Mouse (Mus musculus) forebrain, embryonic 15.5 days (tissue): ENCODE data around the gene Vrk1. TPM values are rescaled to one million over a fixed set of nuclear protein-coding genes. Genes with fewer than 3 reads are reported as not detected.
A peak's percentile ranks its signal among the peaks of the same experiment; 100 is the strongest.

Experiments used
- ATAC-seq: fragments of 200-750 bp; cut with Nextera tagmentation; replicated peaks from 2 replicates; pipeline ENCODE4 v1.8.0; 2017; ENCODE audit warnings: mild to moderate bottlenecking, moderate TSS enrichment, moderate library complexity
- H3K27ac ChIP-seq: fragments of 300-500 bp; sonication (generic); replicated peaks from 2 replicates; pipeline ENCODE4 v1.5.1; 2015; ENCODE audit warnings: mild to moderate bottlenecking, inconsistent platforms
- H3K27me3 ChIP-seq: fragments of 300-500 bp; sonication (generic); 2 replicates; pipeline ENCODE4 v1.6.1; 2015; ENCODE audit warnings: inconsistent platforms
- H3K36me3 ChIP-seq: fragments of 300-500 bp; sonication (generic); 2 replicates; pipeline ENCODE4 v1.6.1; 2015; ENCODE audit warnings: mild to moderate bottlenecking, inconsistent platforms
- H3K4me1 ChIP-seq: fragments of 300-500 bp; sonication (generic); 2 replicates; pipeline ENCODE4 v1.6.1; 2015; ENCODE audit warnings: inconsistent platforms
- H3K4me2 ChIP-seq: fragments of 300-500 bp; sonication (generic); replicated peaks from 2 replicates; pipeline ENCODE4 v1.6.1; 2015; ENCODE audit warnings: mild to moderate bottlenecking, inconsistent platforms
- H3K4me3 ChIP-seq: fragments of 300-500 bp; sonication (generic); 2 replicates; pipeline ENCODE4 v1.5.1; 2015; ENCODE audit warnings: mild to moderate bottlenecking, inconsistent platforms
- H3K9ac ChIP-seq: fragments of 300-500 bp; sonication (generic); replicated peaks from 2 replicates; pipeline ENCODE4 v1.6.1; 2015; ENCODE audit warnings: mild to moderate bottlenecking, inconsistent platforms
- H3K9me3 ChIP-seq: fragments of 300-500 bp; sonication (generic); 2 replicates; pipeline ENCODE4 v1.6.1; 2016; ENCODE audit warnings: inconsistent platforms
- WGBS: fragments of 180-500 bp; shearing (Covaris S2); methylation state at CpG from one replicate; pipeline ENCODE4 v1.1.7; 2015; ENCODE audit warnings: mixed read lengths; 5-methylcytosine and 5-hydroxymethylcytosine counted together
- polyA plus RNA-seq: library from polyadenylated mRNA; unstranded; fragments of >200 nt; fragmentation: Nextera tagmentation; extraction: Ambion mirVana; gene quantifications from 2 replicates; pipeline ENCODE4 v1.2.1, GENCODE M21; 2015

Gene Vrk1
- polyA plus RNA-seq, 1 experiment from 2014 or later = 73.6 TPM

- H3K9ac ChIP-seq = no peak overlapping the region
- ATAC-seq = peak; percentile 59; the same call in 1 of the 2 replicates
- peaks cover 18% of the 10 kb centered on the region for H3K4me1 ChIP-seq
- no peak overlapping the region for H3K4me2 ChIP-seq
- WGBS = 2% methylated on average over 5 of the region's 5 CpGs
- no peaks in the 10 kb centered on the region for H3K27me3 ChIP-seq
- H3K36me3 ChIP-seq = no peaks in the 10 kb centered on the region
- H3K27ac ChIP-seq = no peak overlapping the region; the same call in 1 of the 2 replicates
- no peaks in the 10 kb centered on the region for H3K9me3 ChIP-seq
- no peak overlapping the region for H3K4me3 ChIP-seq
Measured at GRCm38 (mm10) chr12:105974107-105974506, 35.9 kb upstream of the Vrk1 start.

- peaks cover 3% of the 10 kb centered on the region; the same call in 1 of the 2 replicates for H3K9me3 ChIP-seq
- no peak for ATAC-seq
- H3K27me3 ChIP-seq = no peaks in the 10 kb centered on the region
- H3K36me3 ChIP-seq = no peaks in the 10 kb centered on the region
- no peak overlapping the region for H3K27ac ChIP-seq
- H3K4me1 ChIP-seq = no peaks in the 10 kb centered on the region
- 31% methylated on average over 13 of the region's 16 CpGs for WGBS
- no peak overlapping the region for H3K4me2 ChIP-seq
- H3K9ac ChIP-seq = no peak overlapping the region
- no peak overlapping the region for H3K4me3 ChIP-seq
Measured at GRCm38 (mm10) chr12:105981121-105981973, 28.7 kb upstream of the Vrk1 start.

- Histone ChIP-seq H3K27me3 (no peaks in the 10 kb centered on the region), H3K27ac (no peak overlapping the region), H3K9me3 (peaks cover 3% of the 10 kb centered on the region; the same call in 1 of the 2 replicates), H3K9ac (no peak overlapping the region), H3K4me1 (0 out of 2 replicates have a peak, but pooled peaks cover under 1% of the 10 kb centered on the region), H3K4me3 (no peak overlapping the region), H3K4me2 (no peak overlapping the region), H3K36me3 (no peaks in the 10 kb centered on the region)
- 80% methylated on average over 7 of the region's 7 CpGs for WGBS
- ATAC-seq = no peak
Measured at GRCm38 (mm10) chr12:105981974-105982305, 28.1 kb upstream of the Vrk1 start.

GRCm38 (mm10) chr12:105982598-105982997 is 27.4 kb upstream of the Vrk1 start:
- Histone ChIP-seq H3K4me2 (no peak overlapping the region), H3K27ac (no peak overlapping the region), H3K4me1 (peaks cover 7% of the 10 kb centered on the region), H3K36me3 (no peaks in the 10 kb centered on the region), H3K9ac (no peak overlapping the region), H3K4me3 (no peak overlapping the region), H3K27me3 (no peaks in the 10 kb centered on the region), H3K9me3 (peaks cover 3% of the 10 kb centered on the region; the same call in 1 of the 2 replicates)
- 80% methylated on average over 6 of the region's 6 CpGs for WGBS
- no peak for ATAC-seq

- ATAC-seq = no peak
- 92% methylated on average over 9 of the region's 9 CpGs for WGBS
Measured at GRCm38 (mm10) chr12:105983499-105983898, 26.5 kb upstream of the Vrk1 start.

GRCm38 (mm10) chr12:105988434-105988833 is 21.6 kb upstream of the Vrk1 start:
- peaks cover 8% of the 10 kb centered on the region for H3K4me1 ChIP-seq
- 97% methylated on average over 4 of the region's 4 CpGs for WGBS
- no peak overlapping the region for H3K4me2 ChIP-seq
- no peak for ATAC-seq
- no peaks in the 10 kb centered on the region for H3K36me3 ChIP-seq
- H3K9me3 ChIP-seq = peaks cover 2% of the 10 kb centered on the region; the same call in 1 of the 2 replicates
- H3K4me3 ChIP-seq = no peak overlapping the region
- H3K27me3 ChIP-seq = no peaks in the 10 kb centered on the region
- no peak overlapping the region for H3K9ac ChIP-seq
- H3K27ac ChIP-seq = no peak overlapping the region

More at GRCm38 (mm10) chr12:105983499-105983898, 26.5 kb upstream of the Vrk1 start:
- Histone ChIP-seq H3K27ac (no peak overlapping the region), H3K9me3 (peaks cover 3% of the 10 kb centered on the region; the same call in 1 of the 2 replicates), H3K4me2 (no peak overlapping the region), H3K27me3 (no peaks in the 10 kb centered on the region), H3K36me3 (no peaks in the 10 kb centered on the region), H3K4me1 (peaks cover 8% of the 10 kb centered on the region), H3K4me3 (no peak overlapping the region), H3K9ac (no peak overlapping the region)

- H3K9ac ChIP-seq = no peak overlapping the region
- ATAC-seq = peak; percentile 64; the same call in 1 of the 2 replicates
- peak overlapping the region; percentile 6 for H3K27ac ChIP-seq
- H3K9me3 ChIP-seq = no peaks in the 10 kb centered on the region
- no peaks in the 10 kb centered on the region for H3K36me3 ChIP-seq
- 9% methylated on average over 5 of the region's 5 CpGs for WGBS
- no peak overlapping the region for H3K4me2 ChIP-seq
- no peak overlapping the region for H3K4me3 ChIP-seq
- 0 out of 2 replicates have a peak, but pooled peaks cover 7% of the 10 kb centered on the region for H3K4me1 ChIP-seq
- H3K27me3 ChIP-seq = no peaks in the 10 kb centered on the region
Measured at GRCm38 (mm10) chr12:105992756-105993155, 17.3 kb upstream of the Vrk1 start.

GRCm38 (mm10) chr12:105993356-105993755 is 16.7 kb upstream of the Vrk1 start:
- Histone ChIP-seq H3K27ac (0 out of 2 replicates have a peak overlapping the region, but pooled peaks have one; percentile 6), H3K9ac (no peak overlapping the region), H3K4me3 (no peak overlapping the region), H3K9me3 (no peaks in the 10 kb centered on the region), H3K4me2 (no peak overlapping the region), H3K4me1 (0 out of 2 replicates have a peak, but pooled peaks cover 7% of the 10 kb centered on the region), H3K36me3 (no peaks in the 10 kb centered on the region), H3K27me3 (no peaks in the 10 kb centered on the region)
- WGBS = 79% methylated on average over 7 of the region's 7 CpGs
- ATAC-seq = no peak

GRCm38 (mm10) chr12:105995940-105996339 is 14.1 kb upstream of the Vrk1 start:
- no peak overlapping the region for H3K4me2 ChIP-seq
- H3K4me1 ChIP-seq = 0 out of 2 replicates have a peak, but pooled peaks cover 7% of the 10 kb centered on the region
- 52% methylated on average over 4 of the region's 4 CpGs for WGBS
- H3K27ac ChIP-seq = no peak overlapping the region
- no peaks in the 10 kb centered on the region for H3K9me3 ChIP-seq
- ATAC-seq = no peak
- H3K27me3 ChIP-seq = no peaks in the 10 kb centered on the region
- no peaks in the 10 kb centered on the region for H3K36me3 ChIP-seq
- H3K9ac ChIP-seq = no peak overlapping the region
- H3K4me3 ChIP-seq = no peak overlapping the region

GRCm38 (mm10) chr12:105997028-105997786 is 12.8 kb upstream of the Vrk1 start:
- Histone ChIP-seq H3K4me2 (no peak overlapping the region), H3K9ac (no peak overlapping the region), H3K4me1 (0 out of 2 replicates have a peak, but pooled peaks cover 11% of the 10 kb centered on the region), H3K36me3 (no peaks in the 10 kb centered on the region), H3K27ac (peak overlapping the region; percentile 38), H3K27me3 (no peaks in the 10 kb centered on the region), H3K4me3 (no peak overlapping the region), H3K9me3 (no peaks in the 10 kb centered on the region)
- WGBS = 60% methylated on average over 19 of the region's 19 CpGs
- no peak for ATAC-seq

GRCm38 (mm10) chr12:106001775-106002174 is 8.3 kb upstream of the Vrk1 start:
- H3K9me3 ChIP-seq = no peaks in the 10 kb centered on the region; the same call in 1 of the 2 replicates
- 38% methylated on average over 8 of the region's 8 CpGs for WGBS

GRCm38 (mm10) chr12:106004719-106005118 is 5.3 kb upstream of the Vrk1 start:
- no peaks in the 10 kb centered on the region; the same call in 1 of the 2 replicates for H3K9me3 ChIP-seq

More at GRCm38 (mm10) chr12:106001775-106002174, 8.3 kb upstream of the Vrk1 start:
- no peak overlapping the region for H3K4me3 ChIP-seq
- ATAC-seq = no peak
- H3K9ac ChIP-seq = no peak overlapping the region
- no peak overlapping the region for H3K27ac ChIP-seq
- no peaks in the 10 kb centered on the region for H3K27me3 ChIP-seq
- no peak overlapping the region for H3K4me2 ChIP-seq
- H3K36me3 ChIP-seq = no peaks in the 10 kb centered on the region
- 0 out of 2 replicates have a peak, but pooled peaks cover 11% of the 10 kb centered on the region for H3K4me1 ChIP-seq

More at GRCm38 (mm10) chr12:106004719-106005118, 5.3 kb upstream of the Vrk1 start:
- Histone ChIP-seq H3K9ac (no peak overlapping the region), H3K27me3 (no peaks in the 10 kb centered on the region), H3K4me2 (no peak overlapping the region), H3K36me3 (no peaks in the 10 kb centered on the region), H3K4me3 (no peak overlapping the region), H3K4me1 (peaks cover 10% of the 10 kb centered on the region; the same call in 1 of the 2 replicates), H3K27ac (no peak overlapping the region)
- ATAC-seq = no peak
- WGBS = 88% methylated on average over 6 of the region's 6 CpGs
